Mouse (Mus musculus) heart, postnatal 0 days (tissue): ENCODE measurements at regions not wholly inside any gene's neighbourhood (a gene's known extent, or its start where the extent isn't known, plus 50 kb on each side); places are given as distances from the start of the nearest gene placed in this dataset.

Experiments
- ATAC-seq: fragments of 200-750 bp; cut with Nextera tagmentation; 2 replicates; pipeline ENCODE4 v1.8.0; 2017; ENCODE audit warnings: low read depth, moderate number of reproducible peaks, moderate library complexity; ENCODE audit not compliant: insufficient read depth
- DNase-seq: peaks from one replicate; pipeline ENCODE4 v3.0.0-alpha.2; 2016; ENCODE audit warnings: low spot score
- H3K27ac ChIP-seq: fragments of 300-500 bp; sonication (generic); 2 replicates; pipeline ENCODE4 v1.5.1; 2014; ENCODE audit warnings: low read depth, mild to moderate bottlenecking
- H3K27me3 ChIP-seq: fragments of 300-500 bp; sonication (generic); 2 replicates; pipeline ENCODE4 v1.6.1; 2014; ENCODE audit warnings: low read length, mixed read lengths; ENCODE audit not compliant: control insufficient read depth, insufficient read depth
- H3K36me3 ChIP-seq: fragments of 300-500 bp; sonication (generic); replicated peaks from 2 replicates; pipeline ENCODE4 v1.6.1; 2014; ENCODE audit warnings: low read length, mixed read lengths; ENCODE audit not compliant: control insufficient read depth, insufficient read depth
- H3K4me1 ChIP-seq: fragments of 300-500 bp; sonication (generic); 2 replicates; pipeline ENCODE4 v1.6.1; 2014; ENCODE audit warnings: antibody characterized with exemption; ENCODE audit not compliant: control insufficient read depth, insufficient read depth
- H3K4me2 ChIP-seq: fragments of 300-500 bp; sonication (generic); 2 replicates; pipeline ENCODE4 v1.6.1; 2014; ENCODE audit warnings: low read depth, mild to moderate bottlenecking, low read length, moderate library complexity
- H3K4me3 ChIP-seq: fragments of 300-500 bp; sonication (generic); 2 replicates; pipeline ENCODE4 v1.5.1; 2014; ENCODE audit warnings: low read depth, low read length
- H3K9ac ChIP-seq: fragments of 300-500 bp; sonication (generic); replicated peaks from 2 replicates; pipeline ENCODE4 v1.6.1; 2014; ENCODE audit warnings: low read depth, low read length, mixed read lengths
- H3K9me3 ChIP-seq: fragments of 300-500 bp; sonication (generic); replicated peaks from 2 replicates; pipeline ENCODE4 v1.6.1; 2016; ENCODE audit warnings: low read length; ENCODE audit not compliant: control insufficient read depth
- CTCF ChIP-seq: IDR thresholded peaks from 2 replicates; pipeline ENCODE4 v1.5.1; 2016; ENCODE audit warnings: antibody characterized with exemption, control low read depth, low read depth
- EP300 ChIP-seq: IDR thresholded peaks from 2 replicates; pipeline ENCODE4 v1.6.1; 2016; ENCODE audit warnings: antibody characterized with exemption, low read depth
- WGBS: fragments of 180-500 bp; shearing (Covaris S2); extraction: QIAGEN DNeasy Blood & Tissue Kit; methylation state at CpG from one replicate; pipeline ENCODE4 v1.1.7; 2014; 5-methylcytosine and 5-hydroxymethylcytosine counted together

- Histone ChIP-seq H3K27ac (no peak overlapping the region), H3K9ac (no peak overlapping the region), H3K9me3 (no peaks in the 10 kb centered on the region), H3K4me1 (peaks cover 3% of the 10 kb centered on the region; the same call in 1 of the 2 replicates), H3K27me3 (no peaks in the 10 kb centered on the region), H3K4me3 (no peak overlapping the region), H3K36me3 (no peaks in the 10 kb centered on the region), H3K4me2 (no peak overlapping the region)
- TF ChIP-seq CTCF: no peak
- no peak for TF ChIP-seq EP300
- no peak for DNase-seq
- ATAC-seq: no peak
- 74% methylated on average over 6 of the region's 6 CpGs for WGBS
These were observed 65.8 kb upstream of the Vangl1 start for GRCm38 (mm10) chr3:102270257-102270656.

GRCm38 (mm10) chr3:102266136-102266535 lies 61.6 kb upstream of the Vangl1 start:
- Histone ChIP-seq H3K27ac (no peak overlapping the region), H3K27me3 (no peaks in the 10 kb centered on the region), H3K9ac (no peak overlapping the region), H3K4me3 (no peak overlapping the region), H3K4me2 (no peak overlapping the region), H3K9me3 (no peaks in the 10 kb centered on the region), H3K4me1 (no peaks in the 10 kb centered on the region), H3K36me3 (no peaks in the 10 kb centered on the region)
- WGBS: 76% methylated on average over 9 of the region's 9 CpGs
- DNase-seq (no peak), ATAC-seq (no peak)
- no peak for TF ChIP-seq EP300
- TF ChIP-seq CTCF: no peak

DNA sequence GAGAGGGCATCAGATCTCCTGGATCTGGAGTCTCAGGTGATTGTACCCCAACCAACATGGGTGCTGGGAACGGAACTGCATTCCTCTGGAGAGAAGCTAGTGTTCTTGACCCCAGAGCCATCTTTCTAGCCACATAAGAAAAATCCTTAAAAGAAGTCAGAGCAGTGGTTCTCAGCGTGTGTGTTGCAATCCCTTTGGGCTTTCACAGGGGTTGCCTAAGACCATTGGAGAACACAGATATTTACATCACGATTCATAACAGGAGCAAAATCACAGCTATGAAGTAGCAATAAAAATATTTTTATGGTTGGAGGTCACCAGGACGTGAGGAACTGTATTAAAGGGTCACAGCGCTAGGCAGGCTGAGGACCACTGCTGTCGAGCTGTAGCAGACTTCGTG lies 60.7 kb upstream of the Vangl1 start:
- Histone ChIP-seq H3K9ac (no peak overlapping the region), H3K4me2 (no peak overlapping the region), H3K4me3 (no peak overlapping the region), H3K9me3 (no peaks in the 10 kb centered on the region), H3K27me3 (no peaks in the 10 kb centered on the region), H3K36me3 (no peaks in the 10 kb centered on the region), H3K4me1 (no peaks in the 10 kb centered on the region), H3K27ac (no peak overlapping the region)
- DNase-seq (no peak), ATAC-seq (no peak)
- WGBS: 74% methylated on average over 7 of the region's 7 CpGs
- no peak for TF ChIP-seq EP300
- TF ChIP-seq CTCF: no peak

GRCm38 (mm10) chr3:102263326-102263725 lies 58.8 kb upstream of the Vangl1 start:
- TF ChIP-seq EP300: no peak
- no peak for TF ChIP-seq CTCF
- no peaks in the 10 kb centered on the region for H3K9me3 ChIP-seq
- no peaks in the 10 kb centered on the region for H3K27me3 ChIP-seq
- DNase-seq (no peak), ATAC-seq (no peak)
- H3K27ac ChIP-seq: no peak overlapping the region
- H3K36me3 ChIP-seq: no peaks in the 10 kb centered on the region
- 65% methylated on average over 9 of the region's 9 CpGs for WGBS
- H3K4me1 ChIP-seq: no peaks in the 10 kb centered on the region
- H3K4me3 ChIP-seq: no peak overlapping the region
- no peak overlapping the region for H3K9ac ChIP-seq
- no peak overlapping the region for H3K4me2 ChIP-seq

DNA sequence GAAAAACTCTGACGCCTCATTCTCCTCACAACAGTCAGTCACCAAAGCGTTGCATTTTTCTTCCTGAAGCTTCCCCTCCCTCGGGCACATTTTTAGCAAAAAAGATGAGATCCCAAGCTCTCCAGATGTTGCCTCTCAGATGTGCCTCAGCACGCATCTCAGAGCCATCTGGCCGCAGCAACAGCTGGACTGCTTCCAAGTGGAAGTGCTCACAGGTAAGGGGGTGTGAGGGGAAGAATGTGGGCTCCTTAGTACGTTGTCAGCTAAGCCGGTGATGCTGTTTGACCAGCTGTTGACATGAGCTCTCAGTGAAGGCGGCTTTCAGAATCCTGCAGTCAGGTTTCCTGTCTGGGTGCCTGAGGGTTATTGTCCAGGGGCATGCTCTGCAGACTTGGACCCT lies 58.2 kb upstream of the Vangl1 start:
- Histone ChIP-seq H3K9ac (no peak overlapping the region), H3K4me3 (no peak overlapping the region), H3K36me3 (no peaks in the 10 kb centered on the region), H3K27ac (no peak overlapping the region), H3K27me3 (no peaks in the 10 kb centered on the region), H3K9me3 (no peaks in the 10 kb centered on the region), H3K4me1 (no peaks in the 10 kb centered on the region), H3K4me2 (no peak overlapping the region)
- DNase-seq: no peak
- TF ChIP-seq EP300 (no peak), CTCF (no peak)
- 30% methylated on average over 8 of the region's 8 CpGs for WGBS
- ATAC-seq: no peak

- no peaks in the 10 kb centered on the region for H3K36me3 ChIP-seq
- no peak overlapping the region for H3K9ac ChIP-seq
- H3K4me2 ChIP-seq: no peak overlapping the region
- no peak for DNase-seq
- H3K27me3 ChIP-seq: no peaks in the 10 kb centered on the region
- H3K9me3 ChIP-seq: no peaks in the 10 kb centered on the region
- TF ChIP-seq EP300 (no peak), CTCF (no peak)
- no peak overlapping the region for H3K4me3 ChIP-seq
- no peak overlapping the region for H3K27ac ChIP-seq
- WGBS: 66% methylated on average over 3 of the region's 3 CpGs
- no peaks in the 10 kb centered on the region for H3K4me1 ChIP-seq
- no peak for ATAC-seq
These were observed 57.0 kb upstream of the Vangl1 start for GRCm38 (mm10) chr3:102261517-102261916.
